Comparison of ENCODE assay signal across 8 mouse cellular contexts in the genomic region with DNA sequence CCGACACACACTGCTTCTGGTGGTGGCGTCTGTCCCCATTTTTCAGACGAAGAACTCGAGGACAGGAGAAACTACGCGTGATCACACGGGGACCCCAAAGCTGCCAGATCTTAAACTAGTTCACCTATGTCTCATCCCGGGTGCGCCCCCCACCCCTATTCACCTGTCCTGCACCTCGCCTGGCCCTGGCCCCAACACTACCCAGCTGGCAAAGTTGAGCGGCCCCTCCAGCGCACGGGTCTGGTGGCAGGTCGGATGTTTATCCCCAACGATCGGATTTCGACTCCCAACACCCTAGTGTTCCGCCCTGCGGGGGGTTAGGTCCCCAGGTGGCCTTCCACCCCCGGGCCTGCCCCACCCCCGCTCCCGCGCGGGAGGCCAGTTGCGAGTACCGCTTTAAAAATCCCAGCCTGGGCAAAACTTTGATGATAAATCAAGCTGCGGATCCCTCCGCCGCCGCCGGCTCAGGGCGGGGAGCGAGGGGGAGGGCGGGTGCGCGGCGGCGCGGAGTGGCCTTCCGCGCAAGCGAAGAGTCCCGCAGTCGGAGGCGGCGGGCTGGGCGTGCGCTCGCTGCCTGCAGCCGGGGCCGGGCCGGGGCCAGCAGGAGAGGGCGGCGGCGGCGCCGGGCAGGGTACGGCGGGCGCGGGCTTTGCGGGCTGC. TPM values are rescaled to one million over a fixed set of nuclear protein-coding genes. Genes with fewer than 3 reads are reported as not detected.
DNase-seq lines count a peak whose midpoint lies in the region; ATAC-seq lines count a peak whose summit lies in the region.

A gene (plus strand): TSS at position 549 of the 660 bp plus-strand sequence.

- peak within 1 kb of the TSS; percentile 47 for H3K4me2 ChIP-seq in heart, embryonic 15.5 days
- peak within 1 kb of the TSS; percentile 66 for H3K4me2 ChIP-seq in forebrain, embryonic 12.5 days
- H3K4me2 ChIP-seq in midbrain, embryonic 16.5 days (ENCODE audit: low read length), result peak within 1 kb of the TSS; percentile 88

- ATAC-seq in heart, embryonic 15.5 days (replicated peaks; ENCODE audit: insufficient number of reproducible peaks, insufficient read depth, low FRiP score, low read depth), result no peak
- peak; percentile 76 for ATAC-seq in forebrain, embryonic 12.5 days (ENCODE audit: low FRiP score)
- ATAC-seq in midbrain, embryonic 16.5 days, result peak; percentile 41; the same call in 1 of the 2 replicates
- no peak for ATAC-seq in erythroblast, adult 5-6 weeks (replicated peaks; ENCODE audit: low FRiP score, poor library complexity, severe bottlenecking)

- peaks cover 75% of the 10 kb centered on the region for H3K27me3 ChIP-seq in heart, embryonic 15.5 days
- H3K27me3 ChIP-seq in forebrain, embryonic 12.5 days, result peaks cover 70% of the 10 kb centered on the region
- H3K27me3 ChIP-seq in midbrain, embryonic 16.5 days (ENCODE audit: control insufficient read depth, insufficient read depth, low read depth, low read length), result no peaks in the 10 kb centered on the region; the same call in 1 of the 2 replicates

- 3% methylated on average over 58 of the region's 62 CpGs for WGBS in heart, embryonic 15.5 days
- 3% methylated on average over 51 of the region's 62 CpGs for WGBS in forebrain, embryonic 12.5 days
- WGBS in midbrain, embryonic 16.5 days, result 1% methylated on average over 52 of the region's 62 CpGs

- peak within 1 kb of the TSS; percentile 32 for H3K4me3 ChIP-seq in heart, embryonic 15.5 days
- H3K4me3 ChIP-seq in forebrain, embryonic 12.5 days (replicated peaks), result peak within 1 kb of the TSS; percentile 51
- peak within 1 kb of the TSS; percentile 76 for H3K4me3 ChIP-seq in midbrain, embryonic 16.5 days (ENCODE audit: low read depth, low read length)

- H3K4me1 ChIP-seq in heart, embryonic 15.5 days (replicated peaks), result peaks cover 7% of the 10 kb centered on the region
- peaks cover 23% of the 10 kb centered on the region for H3K4me1 ChIP-seq in forebrain, embryonic 12.5 days
- H3K4me1 ChIP-seq in midbrain, embryonic 16.5 days (ENCODE audit: control insufficient read depth, insufficient read depth, low read length), result peaks cover 36% of the 10 kb centered on the region

- DNase-seq in heart, postnatal 36 days, result no peak
- DNase-seq in adrenal gland, postnatal 36 days, result peak; percentile 10 to 14
- peak; percentile 55 for DNase-seq in layer of hippocampus, adult 9-11 months
- no peak for DNase-seq in spleen, postnatal 14 days (ENCODE audit: low spot score in 2 of 2)

- no peak within 1 kb of the TSS for H3K27ac ChIP-seq in heart, embryonic 15.5 days
- H3K27ac ChIP-seq in forebrain, embryonic 12.5 days, result peak within 1 kb of the TSS; percentile 36; the same call in 1 of the 2 replicates
- H3K27ac ChIP-seq in midbrain, embryonic 16.5 days (ENCODE audit: low read length), result peak within 1 kb of the TSS; percentile 93

- no peaks in the 10 kb centered on the region for H3K9me3 ChIP-seq in heart, embryonic 15.5 days (replicated peaks)
- H3K9me3 ChIP-seq in forebrain, embryonic 12.5 days, result no peaks in the 10 kb centered on the region
- H3K9me3 ChIP-seq in midbrain, embryonic 16.5 days (replicated peaks; ENCODE audit: control insufficient read depth, low read length, poor library complexity, severe bottlenecking), result no peaks in the 10 kb centered on the region

- H3K36me3 ChIP-seq in heart, embryonic 15.5 days, result no peaks in the 10 kb centered on the region
- no peaks in the 10 kb centered on the region for H3K36me3 ChIP-seq in forebrain, embryonic 12.5 days (replicated peaks)
- no peaks in the 10 kb centered on the region for H3K36me3 ChIP-seq in midbrain, embryonic 16.5 days (ENCODE audit: control insufficient read depth, insufficient read depth, low read length)

- intact Hi-C loops in heart, postnatal 36 days (cut with DNase I), result no loop called here

- H3K9ac ChIP-seq in heart, embryonic 15.5 days, result no peak within 1 kb of the TSS
- H3K9ac ChIP-seq in forebrain, embryonic 12.5 days, result peak within 1 kb of the TSS; percentile 62
- H3K9ac ChIP-seq in midbrain, embryonic 16.5 days (ENCODE audit: low read depth, low read length), result peak within 1 kb of the TSS; percentile 89

RNA-seq across cellular contexts. Expression of the gene that starts here (rescaled TPM):
- 0.33 TPM in 1 of 2 replicates, not detected in the other for polyA plus RNA-seq in heart, embryonic 15.5 days (2015; fragmentation: Nextera tagmentation; extraction: Ambion mirVana)
- under 1 TPM; 0.22 to 0.24 TPM for total RNA-seq in heart, postnatal 36 days (2021)
- total RNA-seq in adrenal gland, postnatal 36 days (2021), result 1 to 10 TPM; 1.6 to 1.8 TPM
- 3.5 TPM in 2 replicates for polyA plus RNA-seq in forebrain, embryonic 12.5 days (2016; fragmentation: Nextera tagmentation; extraction: Ambion mirVana)
- polyA plus RNA-seq in midbrain, embryonic 16.5 days (2015; fragmentation: Nextera tagmentation; extraction: Ambion mirVana), result 19.6 and 26.6 TPM in 2 replicates
- total RNA-seq in erythroblast, adult 5-6 weeks (2015; ENCODE audit: low replicate concordance), result not detected in 2 replicates
- not detected in 2 replicates for total RNA-seq in erythroblast, adult 5-6 weeks (2017; ENCODE audit: low replicate concordance)

Comparison
In these comparisons a context has a peak if more than half of its experiments do, and no peak if none do; other contexts are left out.
1. ATAC-seq: peak in forebrain, embryonic 12.5 days (single experiment) and midbrain, embryonic 16.5 days (single experiment); none in heart, embryonic 15.5 days (single experiment) and erythroblast, adult 5-6 weeks (single experiment).
2. DNase-seq: peak in adrenal gland, postnatal 36 days (2 of 2) and layer of hippocampus, adult 9-11 months (single experiment); none in heart, postnatal 36 days (0 of 2) and spleen, postnatal 14 days (0 of 2).
3. Peak in every context shown above with its lines, with median percentiles within 50 percentile points of each other: H3K4me2 ChIP-seq and H3K4me3 ChIP-seq.